Mouse (Mus musculus): ENCODE results near the gene Ddit4.

DNA sequence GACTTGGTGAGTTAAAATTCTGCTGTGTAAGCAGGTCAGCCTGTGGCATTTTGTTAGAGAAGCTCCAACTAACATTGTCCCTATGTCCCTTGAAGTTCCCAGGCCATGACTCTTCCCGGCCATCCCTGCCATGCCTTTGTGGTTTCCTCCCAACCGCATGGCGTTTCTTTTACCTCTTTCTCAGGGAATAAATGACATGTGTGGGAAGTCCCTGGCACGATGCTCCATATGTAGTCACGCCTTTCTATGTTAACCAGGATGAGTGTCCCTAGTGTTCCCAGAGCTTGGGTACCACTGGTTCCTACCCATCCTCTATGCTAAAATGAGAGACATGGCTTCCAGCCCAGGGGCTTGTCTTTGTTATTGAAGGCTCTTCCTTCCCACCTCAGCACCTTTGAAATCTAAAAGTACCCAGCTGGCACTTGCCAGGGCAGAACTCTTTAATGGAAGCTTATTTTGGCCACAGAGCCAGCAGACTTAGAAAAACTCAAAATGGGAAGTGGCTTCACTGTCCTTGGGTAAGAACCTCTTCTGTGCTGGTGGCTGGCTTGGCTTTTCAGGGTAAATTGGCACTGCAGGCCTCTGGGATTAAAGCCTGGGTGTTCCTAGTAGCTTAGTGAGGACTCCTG is 26.2 kb upstream of the Ddit4 start:
- TF ChIP-seq CTCF (IDR thresholded peaks at IDR 0.05; ENCODE audit: borderline replicate concordance, insufficient read depth, low read depth, low read length) (no peak), POLR2A (IDR thresholded peaks at IDR 0.05; ENCODE audit: borderline replicate concordance, insufficient read depth, low read length) (no peak)
